ENCODE assay signal across 16 mouse cellular contexts in the genomic region with DNA sequence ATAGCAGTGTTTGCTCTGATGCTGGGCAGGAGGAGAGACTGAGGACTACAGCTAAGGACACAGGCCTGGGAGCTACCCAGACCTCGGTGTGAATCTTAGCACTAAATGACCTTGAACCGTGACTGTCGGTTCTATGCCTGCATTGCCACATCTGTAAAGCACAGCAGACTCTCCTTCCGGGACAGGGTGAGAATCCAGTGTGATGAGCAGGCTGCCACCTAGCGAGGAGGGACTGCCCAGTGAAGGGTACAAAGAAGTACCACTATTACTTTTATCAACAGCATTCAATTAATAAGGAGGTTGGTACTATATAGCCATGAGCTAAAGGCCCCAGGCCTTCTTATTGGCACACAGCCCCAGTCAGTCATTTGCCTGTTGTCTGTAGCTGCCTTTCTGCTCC.
DNase-seq lines count a peak whose midpoint lies in the region; ATAC-seq and TF ChIP-seq lines count a peak whose summit lies in the region.
"Had no signal": no experiment of that assay in that cellular context is flagged by ENCODE, and none has a peak within 500 bp of the region (broad histone marks: within the 10 kb centered on the region; RNA-seq: fewer than 3 reads in every experiment).

No protein-coding gene starts in this region.

- H3K27me3 ChIP-seq in kidney, postnatal 0 days (ENCODE audit: insufficient read depth, low read length): no peaks in the 10 kb centered on the region
- no peaks in the 10 kb centered on the region for H3K27me3 ChIP-seq in MEL (ENCODE audit: control insufficient read depth in 1 of 2, insufficient read depth in 2 of 2, low read length in 2 of 2)
- H3K27me3 ChIP-seq in hindbrain, embryonic 15.5 days: peaks cover 25% of the 10 kb centered on the region
- H3K27me3 ChIP-seq: embryonic facial prominence, embryonic 15.5 days; heart, embryonic 13.5 days; liver, embryonic 13.5 days had no signal

- no peak overlapping the region for H3K4me2 ChIP-seq in kidney, postnatal 0 days (ENCODE audit: low read length)
- no peak overlapping the region for H3K4me2 ChIP-seq in hindbrain, embryonic 15.5 days
- H3K4me2 ChIP-seq: embryonic facial prominence, embryonic 15.5 days; heart, embryonic 13.5 days; liver, embryonic 13.5 days had no signal

- WGBS in kidney, postnatal 0 days: 55% methylated on average over 5 of the region's 5 CpGs
- 57% methylated on average over 5 of the region's 5 CpGs for WGBS in hindbrain, embryonic 15.5 days

- TF ChIP-seq EP300 in MEL (IDR thresholded peaks at IDR 0.05; ENCODE audit: low read depth in 1 of 2, low read length in 2 of 2): no peak

- H3K9ac ChIP-seq in kidney, postnatal 0 days (ENCODE audit: low read depth, low read length): no peak overlapping the region
- no peak overlapping the region for H3K9ac ChIP-seq in MEL (ENCODE audit: control insufficient read depth, low read depth, low read length, poor library complexity, severe bottlenecking)
- no peak overlapping the region for H3K9ac ChIP-seq in hindbrain, embryonic 15.5 days
- H3K9ac ChIP-seq: embryonic facial prominence, embryonic 15.5 days; heart, embryonic 13.5 days; liver, embryonic 13.5 days had no signal

- no peak overlapping the region for H3K27ac ChIP-seq in kidney, postnatal 0 days
- H3K27ac ChIP-seq in MEL (ENCODE audit: control insufficient read depth, low read depth, low read length): no peak overlapping the region
- peak overlapping the region; percentile 62; the same call in 1 of the 2 replicates for H3K27ac ChIP-seq in hindbrain, embryonic 15.5 days (replicated peaks)
- H3K27ac ChIP-seq: embryonic facial prominence, embryonic 15.5 days; heart, embryonic 13.5 days; liver, embryonic 13.5 days had no signal

- H3K79me2 ChIP-seq in MEL (ENCODE audit: control insufficient read depth, insufficient read depth, low read length, poor library complexity): no peaks in the 10 kb centered on the region

- DNase-seq in kidney, postnatal 0 days (ENCODE audit: low spot score): no peak
- no peak for DNase-seq in kidney, adult 11 months
- peak; percentile 9 for DNase-seq in lung, postnatal 36 days
- DNase-seq in lung, adult 18-20 months: no peak
- no peak for DNase-seq in MEL (ENCODE audit: low read depth, low spot score)
- DNase-seq in embryo, embryonic 11 days: no peak
- DNase-seq: adrenal gland, adult 8-10 months; cerebellum, adult 8-10 months; liver, embryonic 13.5 days; right cerebral cortex, adult 18-20 months; thymus, postnatal 14 days had no signal

- no peak for ATAC-seq in kidney, postnatal 0 days (replicated peaks; ENCODE audit: low FRiP score, low read depth)
- no peak for ATAC-seq in hindbrain, embryonic 15.5 days (ENCODE audit: low FRiP score, low read depth)
- ATAC-seq: forebrain, embryonic 14.5 days had no signal

- no peaks in the 10 kb centered on the region for H3K9me3 ChIP-seq in kidney, postnatal 0 days (replicated peaks; ENCODE audit: low read length)
- no peaks in the 10 kb centered on the region for H3K9me3 ChIP-seq in MEL (replicated peaks; ENCODE audit: insufficient read depth, low read length)
- no peaks in the 10 kb centered on the region for H3K9me3 ChIP-seq in hindbrain, embryonic 15.5 days
- H3K9me3 ChIP-seq: embryonic facial prominence, embryonic 15.5 days; heart, embryonic 13.5 days; liver, embryonic 13.5 days had no signal

- no peak for TF ChIP-seq POLR2A in MEL (IDR thresholded peaks at IDR 0.05; ENCODE audit: control insufficient read depth in 1 of 2, insufficient read depth in 1 of 2, low read depth in 1 of 2, low read length in 2 of 2, poor library complexity in 1 of 2)

- no peaks in the 10 kb centered on the region for H3K36me3 ChIP-seq in kidney, postnatal 0 days (ENCODE audit: insufficient read depth, low read length)
- H3K36me3 ChIP-seq in MEL (ENCODE audit: control insufficient read depth in 1 of 2, insufficient read depth in 2 of 2, low read length in 2 of 2): no peaks in the 10 kb centered on the region
- H3K36me3 ChIP-seq in hindbrain, embryonic 15.5 days: no peaks in the 10 kb centered on the region
- H3K36me3 ChIP-seq: embryonic facial prominence, embryonic 15.5 days; heart, embryonic 13.5 days; liver, embryonic 13.5 days had no signal

- 0 out of 2 replicates have a peak, but pooled peaks cover 2% of the 10 kb centered on the region for H3K4me1 ChIP-seq in kidney, postnatal 0 days (replicated peaks; ENCODE audit: insufficient read depth, low read length)
- no peaks in the 10 kb centered on the region for H3K4me1 ChIP-seq in MEL (ENCODE audit: control insufficient read depth in 1 of 2, insufficient read depth in 2 of 2, low read length in 2 of 2)
- peaks cover 55% of the 10 kb centered on the region for H3K4me1 ChIP-seq in hindbrain, embryonic 15.5 days (replicated peaks)
- H3K4me1 ChIP-seq: heart, embryonic 13.5 days; liver, embryonic 13.5 days had no signal

- TF ChIP-seq CTCF in kidney, postnatal 0 days (IDR thresholded peaks at IDR 0.05; ENCODE audit: low read depth): peak; percentile 34; the same call in 1 of the 2 replicates
- TF ChIP-seq CTCF in MEL (IDR thresholded peaks at IDR 0.05 in 2 of 3, conservative IDR thresholded peaks at IDR 0.05 in 1 of 3; ENCODE audit: control insufficient read depth in 1 of 3, insufficient read depth in 1 of 3, low read depth in 2 of 3, low read length in 3 of 3, poor library complexity in 1 of 3, severe bottlenecking in 1 of 3): peak in 2 of 3 experiments; percentile 5 to 17; a peak in 2 of 6 replicates

- no peak for TF ChIP-seq RAD21 in MEL (IDR thresholded peaks at IDR 0.05; ENCODE audit: low read depth, low read length)

- H3K4me3 ChIP-seq in kidney, postnatal 0 days (replicated peaks; ENCODE audit: low read depth, low read length): no peak overlapping the region
- H3K4me3 ChIP-seq in MEL (ENCODE audit: control insufficient read depth in 1 of 2, insufficient read depth in 1 of 2, low read depth in 2 of 2, low read length in 2 of 2): no peak overlapping the region
- no peak overlapping the region for H3K4me3 ChIP-seq in hindbrain, embryonic 15.5 days
- H3K4me3 ChIP-seq: embryonic facial prominence, embryonic 15.5 days; heart, embryonic 13.5 days; liver, embryonic 13.5 days; myocyte had no signal

TF ChIP-seq in MEL, 35 proteins besides CTCF, POLR2A, EP300 and RAD21:
- no peak for TF ChIP-seq E2F4 (IDR thresholded peaks at IDR 0.05; ENCODE audit: borderline replicate concordance, low read depth, low read length)
- TF ChIP-seq UBTF (IDR thresholded peaks at IDR 0.05; ENCODE audit: borderline replicate concordance, insufficient read depth, low read depth, low read length): no peak
- no peak for TF ChIP-seq TBP (IDR thresholded peaks at IDR 0.05; ENCODE audit: low read depth, low read length)
- TF ChIP-seq USF2 (IDR thresholded peaks at IDR 0.05; ENCODE audit: borderline replicate concordance in 1 of 2, insufficient read depth in 1 of 2, low read depth in 1 of 2, low read length in 2 of 2): no peak
- TF ChIP-seq NRF1 (IDR thresholded peaks at IDR 0.05; ENCODE audit: insufficient read depth, low read depth, low read length, poor library complexity, severe bottlenecking): no peak
- TF ChIP-seq ELF1 (IDR thresholded peaks at IDR 0.05; ENCODE audit: low read depth, low read length): no peak
- no peak for TF ChIP-seq KAT2A (conservative IDR thresholded peaks at IDR 0.05; ENCODE audit: low read depth, low read length)
- no peak for TF ChIP-seq ZKSCAN1 (IDR thresholded peaks at IDR 0.05; ENCODE audit: low read depth, low read length)
- TF ChIP-seq GABPA (IDR thresholded peaks at IDR 0.05; ENCODE audit: low read depth, low read length): no peak
- no peak for TF ChIP-seq ZMIZ1 (IDR thresholded peaks at IDR 0.05; ENCODE audit: low read depth, low read length)
- TF ChIP-seq BHLHE40 (IDR thresholded peaks at IDR 0.05; ENCODE audit: borderline replicate concordance, low read depth, low read length): no peak
- no peak for TF ChIP-seq POLR2AphosphoS5 (IDR thresholded peaks at IDR 0.05; ENCODE audit: borderline replicate concordance, low read depth, low read length)
- no peak for TF ChIP-seq ZC3H11A (IDR thresholded peaks at IDR 0.05; ENCODE audit: low read depth, low read length)
